Mouse (Mus musculus): ENCODE results near the gene Gm13285.
"Not testable (repeated sequence)": the region's sequence is repeated elsewhere in the genome, so short reads cannot be mapped to it uniquely, and the experiment has no call there.

DNA sequence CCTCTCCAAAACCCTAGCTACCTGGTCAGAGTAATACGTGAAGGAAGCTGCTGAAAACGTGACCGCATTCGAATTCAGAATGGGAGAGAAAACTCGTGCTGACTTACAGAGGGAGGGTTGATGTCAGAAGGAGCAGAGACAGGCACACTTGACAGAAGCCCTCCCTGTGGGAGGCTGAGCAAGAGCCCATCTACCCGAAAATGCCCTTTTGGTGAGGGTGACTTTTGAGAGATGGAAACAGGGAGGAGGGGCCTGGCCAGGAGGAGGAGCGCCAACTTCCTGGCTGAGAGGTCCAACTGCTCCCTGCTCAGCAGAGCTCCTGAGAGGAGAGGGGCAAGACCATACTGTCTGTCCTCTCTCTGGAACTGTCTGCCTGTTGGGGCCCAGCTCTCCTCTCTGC is at the start of gene Gm13285:
- TF ChIP-seq CTCF, EP300 (IDR thresholded peaks at IDR 0.05; ENCODE audit: low read depth): not testable (repeated sequence)
